Mouse (Mus musculus) liver, adult 2 months (tissue): ENCODE data around the gene Clta. TPM values are rescaled to one million over a fixed set of nuclear protein-coding genes. Genes with fewer than 3 reads are reported as not detected.

Source experiments
- DNase-seq: peaks from one replicate; pipeline ENCODE4 v3.0.0-alpha.2; 2011; ENCODE audit warnings: low read depth, low spot score; ENCODE audit errors: extremely low read depth
- H3K27ac ChIP-seq: fragments of 200-500 bp; replicated peaks from 2 replicates; pipeline ENCODE4 v1.5.1; 2012; ENCODE audit warnings: low read depth, mild to moderate bottlenecking, control low read depth, inconsistent platforms, low read length; ENCODE audit not compliant: insufficient read depth
- H3K27me3 ChIP-seq: fragments of 200-500 bp; 2 replicates; pipeline ENCODE4 v1.6.1; 2012; ENCODE audit warnings: mild to moderate bottlenecking, moderate library complexity, low read length, inconsistent platforms; ENCODE audit not compliant: control insufficient read depth, insufficient read depth
- H3K36me3 ChIP-seq: fragments of 200-500 bp; 2 replicates; pipeline ENCODE4 v1.6.1; 2012; ENCODE audit warnings: low read length, inconsistent platforms; ENCODE audit not compliant: control insufficient read depth, insufficient read depth
- H3K4me1 ChIP-seq: fragments of 200-500 bp; 2 replicates; pipeline ENCODE4 v1.6.1; 2011; ENCODE audit warnings: low read length; ENCODE audit not compliant: control insufficient read depth, insufficient read depth
- H3K4me3 ChIP-seq: fragments of 200-500 bp; 2 replicates; pipeline ENCODE4 v1.5.1; 2011; ENCODE audit warnings: low read depth, mild to moderate bottlenecking, control low read depth, low read length, moderate library complexity; ENCODE audit not compliant: insufficient read depth
- H3K79me2 ChIP-seq: fragments of 200-500 bp; 2 replicates; pipeline ENCODE4 v1.6.1; 2012; ENCODE audit warnings: inconsistent platforms, mild to moderate bottlenecking, low read length, moderate library complexity; ENCODE audit not compliant: control insufficient read depth, insufficient read depth
- H3K9ac ChIP-seq: fragments of 200-500 bp; 2 replicates; pipeline ENCODE4 v1.6.1; 2012; ENCODE audit warnings: low read depth, mild to moderate bottlenecking, control low read depth, inconsistent platforms, low read length
- CTCF ChIP-seq: fragments of 200-500 bp; IDR thresholded peaks from 2 replicates; pipeline ENCODE4 v1.5.1; 2011; ENCODE audit warnings: low read depth, low read length, control low read depth
- POLR2A ChIP-seq: fragments of 200-500 bp; IDR thresholded peaks from 2 replicates; pipeline ENCODE4 v1.6.1; 2011; ENCODE audit warnings: low read length, control low read depth; ENCODE audit not compliant: insufficient read depth; ENCODE audit errors: extremely low read depth
- WGBS: fragments of 180-500 bp; shearing (Covaris S2); methylation state at CpG from one replicate; pipeline ENCODE4 v1.1.7; 2018; 5-methylcytosine and 5-hydroxymethylcytosine counted together
- polyA plus RNA-seq: library from polyadenylated mRNA; depleted of rRNA; stranded (reverse); fragments of >200 nt; gene quantifications from 2 replicates; pipeline ENCODE4 v1.2.3, GENCODE M21; 2012
- total RNA-seq: library from RNA; depleted of rRNA; stranded (reverse); fragments of >200 nt; gene quantifications from 2 replicates; pipeline ENCODE4 v1.2.3, GENCODE M21; 2014

The Clta gene
- total and polyA plus RNA-seq, 2 experiments: 116 to 191 TPM

- 93% methylated on average over 11 of the region's 11 CpGs for WGBS
- Histone ChIP-seq H3K36me3 (peaks cover 67% of the 10 kb centered on the region), H3K4me3 (no peak overlapping the region), H3K27ac (no peak overlapping the region), H3K79me2 (peaks cover 21% of the 10 kb centered on the region; the same call in 1 of the 2 replicates), H3K27me3 (no peaks in the 10 kb centered on the region), H3K4me1 (no peaks in the 10 kb centered on the region), H3K9ac (no peak overlapping the region)
- no peak for DNase-seq
- no peak for TF ChIP-seq POLR2A
- no peak for TF ChIP-seq CTCF
These were observed 18.5 kb downstream of the Clta start for GRCm38 (mm10) chr4:44022766-44023165.

- TF ChIP-seq CTCF: no peak
- TF ChIP-seq POLR2A: no peak
- 99% methylated on average over 9 of the region's 9 CpGs for WGBS
- Histone ChIP-seq H3K4me1 (no peaks in the 10 kb centered on the region), H3K4me3 (no peak overlapping the region), H3K27ac (no peak overlapping the region), H3K79me2 (peaks cover 16% of the 10 kb centered on the region; the same call in 1 of the 2 replicates), H3K36me3 (peaks cover 75% of the 10 kb centered on the region), H3K9ac (no peak overlapping the region), H3K27me3 (no peaks in the 10 kb centered on the region)
- DNase-seq: no peak
These were observed 19.4 kb downstream of the Clta start for GRCm38 (mm10) chr4:44023681-44024080.

- 96% methylated on average over 6 of the region's 6 CpGs for WGBS
- H3K36me3 ChIP-seq: peaks cover 72% of the 10 kb centered on the region
These were observed 20.0 kb downstream of the Clta start for GRCm38 (mm10) chr4:44024241-44024640.

GRCm38 (mm10) chr4:44025570-44025969 lies 21.3 kb downstream of the Clta start:
- Histone ChIP-seq H3K27ac (no peak overlapping the region), H3K4me1 (no peaks in the 10 kb centered on the region), H3K9ac (no peak overlapping the region), H3K79me2 (peaks cover 13% of the 10 kb centered on the region; the same call in 1 of the 2 replicates), H3K27me3 (no peaks in the 10 kb centered on the region), H3K4me3 (no peak overlapping the region), H3K36me3 (peaks cover 62% of the 10 kb centered on the region)
- DNase-seq: no peak
- TF ChIP-seq CTCF (no peak), POLR2A (no peak)
- 95% methylated on average over 6 of the region's 6 CpGs for WGBS

More at GRCm38 (mm10) chr4:44024241-44024640, 20.0 kb downstream of the Clta start:
- Histone ChIP-seq H3K4me1 (no peaks in the 10 kb centered on the region), H3K9ac (no peak overlapping the region), H3K4me3 (no peak overlapping the region), H3K27ac (no peak overlapping the region), H3K27me3 (no peaks in the 10 kb centered on the region), H3K79me2 (peaks cover 16% of the 10 kb centered on the region; the same call in 1 of the 2 replicates)
- TF ChIP-seq CTCF: no peak
- no peak for TF ChIP-seq POLR2A
- no peak for DNase-seq

GRCm38 (mm10) chr4:44028303-44029135 lies 24.3 kb downstream of the Clta start:
- WGBS: 82% methylated on average over 16 of the region's 16 CpGs
- H3K36me3 ChIP-seq: peaks cover 55% of the 10 kb centered on the region
- H3K79me2 ChIP-seq: peaks cover 7% of the 10 kb centered on the region; the same call in 1 of the 2 replicates
- DNase-seq: no peak
- no peak overlapping the region for H3K4me3 ChIP-seq
- TF ChIP-seq POLR2A (no peak), CTCF (no peak)
- H3K27ac ChIP-seq: no peak overlapping the region
- no peaks in the 10 kb centered on the region for H3K4me1 ChIP-seq
- no peak overlapping the region for H3K9ac ChIP-seq
- no peaks in the 10 kb centered on the region for H3K27me3 ChIP-seq

GRCm38 (mm10) chr4:44029661-44030066 lies 25.4 kb downstream of the Clta start:
- Histone ChIP-seq H3K79me2 (peaks cover 7% of the 10 kb centered on the region; the same call in 1 of the 2 replicates), H3K4me3 (no peak overlapping the region), H3K36me3 (peaks cover 44% of the 10 kb centered on the region), H3K9ac (no peak overlapping the region), H3K4me1 (no peaks in the 10 kb centered on the region), H3K27me3 (no peaks in the 10 kb centered on the region), H3K27ac (no peak overlapping the region)
- no peak for TF ChIP-seq CTCF
- TF ChIP-seq POLR2A: no peak
- WGBS: 91% methylated on average over 15 of the region's 15 CpGs
- no peak for DNase-seq
